Mouse (Mus musculus) skeletal muscle tissue, adult 2 months (tissue): ENCODE results near the gene Stac.

Source experiments
- DNase-seq: peaks from one replicate; pipeline ENCODE4 v3.0.0-alpha.2; 2012; ENCODE audit warnings: low read depth, low spot score

Stac gene

DNA sequence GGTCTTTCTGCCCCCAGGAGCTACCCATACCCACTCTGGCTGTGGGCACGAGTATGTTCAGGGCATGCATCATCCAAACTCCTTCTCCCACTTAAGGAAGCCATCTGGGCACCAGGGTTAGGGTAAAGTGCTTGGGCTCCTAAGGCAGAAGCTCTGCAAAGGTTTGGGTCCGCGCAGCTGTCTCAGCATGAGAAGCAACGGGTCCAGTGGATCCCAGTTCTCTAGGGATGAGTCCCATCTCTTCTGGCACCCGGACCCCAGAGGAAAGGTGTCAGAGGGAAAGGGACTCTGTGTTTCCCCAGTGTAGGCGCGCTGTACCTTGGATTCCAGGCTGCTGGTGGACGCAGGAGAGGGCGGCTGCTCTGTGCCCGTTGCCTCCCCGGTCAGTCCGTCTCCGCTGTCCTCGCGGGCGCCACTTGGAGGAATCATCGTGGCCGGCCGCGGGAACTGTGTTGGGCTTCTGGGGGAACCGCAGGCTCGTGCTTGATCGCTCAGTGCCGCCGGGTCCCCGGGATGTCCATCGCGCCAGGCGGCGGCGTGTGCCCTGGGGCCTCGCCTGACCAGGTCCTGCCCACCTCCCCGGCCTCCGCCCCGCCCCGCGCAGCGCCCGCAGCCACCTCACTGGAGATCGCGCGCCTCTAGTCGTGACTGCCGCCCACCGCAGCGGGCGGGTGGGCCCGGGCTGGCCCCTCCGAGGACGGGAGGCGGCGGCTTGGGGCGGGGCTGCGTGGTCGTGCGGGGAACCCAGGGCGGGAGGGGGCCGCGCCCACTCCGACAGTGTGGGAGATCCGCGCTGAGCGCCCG, at the start of gene Stac:
Stac (minus strand) TSS at position 669 of the 804 bp plus-strand sequence.
- DNase-seq = no peak

DNA sequence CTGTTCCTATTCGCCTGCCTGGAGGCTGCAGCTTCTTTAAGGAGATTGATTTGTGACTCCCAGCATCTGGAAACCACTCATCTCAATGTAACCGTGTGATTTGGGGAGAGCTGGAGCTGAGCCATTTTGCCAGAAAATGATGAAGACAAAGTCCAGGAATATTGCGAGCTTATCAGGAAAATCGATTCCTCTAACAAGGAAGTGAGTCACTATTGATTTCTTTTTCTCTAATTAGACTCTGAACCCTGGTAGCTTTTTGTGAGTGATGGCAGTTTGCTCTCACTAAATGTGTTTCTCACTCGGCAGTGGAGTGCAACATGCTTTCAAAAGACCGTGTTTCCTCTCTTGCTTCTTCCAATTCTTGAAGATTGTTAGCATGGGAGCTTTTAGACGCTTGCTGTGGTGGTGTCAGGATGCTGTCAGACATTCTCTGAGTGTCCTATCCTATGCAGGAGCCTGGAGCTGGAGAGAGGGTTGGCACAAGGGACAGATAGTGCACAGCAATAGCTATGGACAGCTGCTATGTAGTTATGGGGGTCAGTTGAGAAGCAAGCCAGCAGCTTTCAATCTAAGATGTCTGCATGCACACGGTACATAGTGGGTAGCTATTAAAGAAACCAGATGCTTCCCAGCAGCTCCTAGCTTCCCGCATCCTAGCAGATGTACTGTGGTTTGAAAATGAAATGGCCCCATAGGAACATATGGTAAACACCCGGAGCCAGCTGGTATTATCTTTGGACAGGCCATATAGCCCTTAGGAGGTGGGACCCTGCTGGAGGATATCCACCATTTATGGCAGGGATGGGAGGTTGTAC, 49.5 kb upstream of the Stac start:
- no peak for DNase-seq

DNA sequence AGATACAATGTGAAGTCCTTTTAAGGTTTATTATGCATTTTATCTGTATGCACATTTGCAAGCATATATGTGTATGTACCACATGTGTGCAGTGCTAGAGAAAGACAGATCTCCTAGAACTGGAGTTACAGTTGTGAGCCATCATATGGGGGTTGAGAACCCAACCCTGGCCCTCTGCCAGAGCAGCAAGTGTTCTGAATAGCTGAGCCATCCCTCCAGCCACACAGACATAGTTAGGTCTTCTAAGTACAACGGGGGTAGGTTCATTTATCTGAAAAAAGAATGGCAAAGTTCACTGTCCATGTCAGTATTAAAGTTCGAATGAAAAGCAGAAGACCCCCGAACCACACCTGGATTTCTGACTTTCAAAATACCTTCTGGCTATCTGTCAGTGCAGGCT, 48.9 kb upstream of the Stac start:
- no peak for DNase-seq

DNA sequence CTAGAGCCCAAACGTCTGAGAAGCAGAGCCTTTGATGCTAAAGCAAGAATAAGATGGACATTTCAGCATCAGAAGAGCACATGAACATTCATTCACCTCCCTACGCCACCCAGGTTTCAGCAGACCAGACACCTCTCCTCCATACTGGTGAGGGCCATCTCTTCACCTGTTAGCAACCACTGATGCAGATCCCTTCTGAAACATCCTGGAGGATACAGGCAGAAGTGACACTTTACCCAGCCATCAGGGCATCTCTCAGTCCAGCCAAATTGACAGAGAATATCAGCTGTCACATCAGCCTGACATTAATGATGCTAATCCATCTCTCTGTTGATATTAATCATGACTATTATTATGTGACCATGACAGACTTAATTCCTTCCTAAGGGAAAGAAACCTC, 47.6 kb upstream of the Stac start:
- no peak for DNase-seq

DNA sequence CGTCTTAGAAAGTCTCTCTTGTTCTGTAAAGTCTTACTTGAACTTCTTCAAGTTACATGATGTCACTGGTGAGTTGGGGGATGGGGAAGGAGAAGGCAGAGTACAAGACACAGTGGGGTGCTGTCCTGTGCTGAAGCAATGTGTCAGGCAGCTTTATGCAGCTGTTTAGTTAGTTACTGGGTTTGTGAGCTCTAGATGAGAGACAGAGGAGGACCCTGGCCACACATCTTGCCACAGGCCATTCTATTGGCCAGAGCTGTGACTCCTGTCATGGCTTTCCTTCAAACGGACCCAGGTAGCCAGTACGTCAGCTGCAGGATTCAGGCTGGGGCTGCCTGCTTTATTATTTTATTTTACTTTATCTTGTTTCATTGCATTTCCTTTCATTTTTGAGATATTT, 45.8 kb upstream of the Stac start:
- no peak for DNase-seq

DNA sequence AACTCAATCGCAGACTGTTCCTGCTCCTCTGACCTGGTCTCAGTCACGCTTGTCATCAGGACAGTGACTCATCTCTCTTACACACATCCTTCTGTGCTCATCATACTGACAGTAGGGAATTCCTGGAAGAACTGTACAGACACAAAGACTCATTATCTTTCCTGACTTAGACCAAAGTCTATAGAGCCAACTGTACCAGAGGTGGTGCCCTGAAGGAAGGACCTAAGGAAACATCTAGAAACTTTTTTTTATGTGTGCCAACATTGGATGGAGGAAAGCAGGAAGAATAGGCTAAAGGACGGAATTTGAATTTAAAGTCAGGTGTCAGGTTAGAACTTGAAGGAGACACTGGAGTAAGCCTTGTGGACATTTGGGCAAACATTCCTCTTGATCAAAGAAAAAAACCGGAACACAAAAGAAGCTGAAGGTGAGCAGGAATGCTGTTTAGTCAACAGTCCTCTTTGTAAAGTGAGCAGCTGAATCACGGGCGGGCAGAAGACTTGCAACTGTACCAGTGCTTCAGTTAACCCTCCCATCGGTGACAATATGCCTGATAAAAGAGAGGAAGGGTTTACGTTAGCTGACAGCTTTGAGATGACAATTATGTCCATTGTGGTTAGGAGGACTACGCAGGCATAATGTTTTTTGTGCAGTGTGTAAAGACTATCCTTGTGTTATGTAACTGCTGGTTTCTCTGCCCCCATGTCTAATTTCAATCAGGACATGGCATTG, 42.0 kb upstream of the Stac start:
- no peak for DNase-seq

DNA sequence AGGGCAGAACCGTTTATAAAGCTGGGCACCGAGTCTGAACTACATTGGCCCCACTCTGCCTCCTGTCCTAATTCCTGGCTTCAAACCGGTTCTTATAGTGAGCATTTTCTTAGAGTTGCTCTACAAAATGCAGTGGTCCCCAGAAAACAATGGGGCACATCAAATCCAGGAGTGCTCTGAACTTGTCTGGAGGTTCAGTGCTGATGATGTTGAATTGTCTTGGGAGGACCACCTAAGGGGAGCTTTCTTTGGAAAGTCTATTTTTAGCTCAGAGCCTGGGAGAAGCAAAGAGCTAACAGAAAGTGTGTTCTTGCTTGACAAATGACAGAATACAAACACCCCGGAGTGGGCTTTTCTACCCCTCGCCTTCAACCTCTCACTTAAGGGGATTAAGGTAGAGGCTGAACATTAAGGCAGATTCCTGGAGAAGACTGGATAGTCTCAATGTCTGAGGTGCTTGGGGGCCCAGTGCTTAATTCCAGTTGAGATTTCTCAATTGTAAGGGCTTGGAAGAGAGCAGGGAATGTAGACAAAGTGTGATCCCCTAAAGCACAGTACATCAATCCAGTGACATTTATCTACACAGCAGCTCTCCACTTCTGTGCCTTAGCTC, 34.9 kb upstream of the Stac start:
- DNase-seq = no peak

DNA sequence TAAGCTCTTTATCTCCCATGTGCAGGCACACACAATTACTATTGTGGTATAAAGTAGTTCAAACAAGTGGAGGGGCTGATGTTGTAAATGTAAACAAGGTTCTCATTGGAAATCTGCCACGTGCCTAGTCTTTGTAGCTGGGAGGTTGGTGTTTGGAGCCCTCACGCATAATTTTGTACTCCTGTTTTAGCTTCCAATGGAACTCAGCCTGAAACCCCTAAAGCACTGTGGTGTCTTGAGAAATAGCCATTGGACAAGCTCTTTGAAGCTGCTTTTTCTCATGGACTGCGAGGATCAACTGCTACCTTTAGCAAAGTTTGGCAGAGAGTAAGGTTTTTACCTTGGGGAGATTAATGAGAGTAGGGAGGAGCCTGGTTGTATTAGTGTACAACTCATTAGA, 24.3 kb upstream of the Stac start:
- DNase-seq = no peak

DNA sequence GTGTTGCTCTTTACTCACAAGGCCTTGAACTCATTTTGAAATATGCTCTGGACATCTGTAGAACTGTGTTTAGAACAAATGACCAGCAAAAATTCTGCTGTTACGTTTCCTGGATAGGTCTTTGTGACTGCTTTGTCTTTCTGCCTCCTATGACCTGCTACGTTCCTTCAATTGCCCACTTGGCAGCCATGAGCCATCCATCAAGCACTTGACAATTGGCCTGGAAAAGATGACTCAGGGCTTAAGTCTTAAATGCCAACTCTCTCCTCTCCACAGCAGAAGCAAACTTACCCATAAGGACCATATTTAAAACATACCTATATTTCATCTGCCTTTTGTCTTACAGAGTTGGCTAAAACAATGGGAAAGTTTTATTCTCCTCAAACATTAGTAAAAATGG, 10.0 kb upstream of the Stac start:
- no peak for DNase-seq

DNA sequence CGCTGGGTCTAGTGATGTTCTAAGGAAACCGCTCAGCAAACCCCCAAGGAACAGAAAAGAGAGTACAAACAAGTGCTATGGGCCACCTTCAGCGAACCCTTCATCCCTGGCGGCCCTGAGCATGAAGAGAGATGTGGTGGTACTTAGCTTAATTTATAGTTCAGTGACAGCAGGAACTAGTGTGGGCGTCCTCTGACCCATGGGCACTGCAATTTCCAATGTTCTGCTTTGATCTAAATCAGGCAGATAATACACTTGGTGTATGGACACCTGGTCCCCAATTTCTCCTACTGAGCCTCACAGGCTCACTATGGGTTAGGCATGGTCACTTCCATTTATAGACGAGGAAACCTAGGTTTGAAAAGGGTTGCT, 322 bp upstream of the Stac start:
- no peak for DNase-seq

DNA sequence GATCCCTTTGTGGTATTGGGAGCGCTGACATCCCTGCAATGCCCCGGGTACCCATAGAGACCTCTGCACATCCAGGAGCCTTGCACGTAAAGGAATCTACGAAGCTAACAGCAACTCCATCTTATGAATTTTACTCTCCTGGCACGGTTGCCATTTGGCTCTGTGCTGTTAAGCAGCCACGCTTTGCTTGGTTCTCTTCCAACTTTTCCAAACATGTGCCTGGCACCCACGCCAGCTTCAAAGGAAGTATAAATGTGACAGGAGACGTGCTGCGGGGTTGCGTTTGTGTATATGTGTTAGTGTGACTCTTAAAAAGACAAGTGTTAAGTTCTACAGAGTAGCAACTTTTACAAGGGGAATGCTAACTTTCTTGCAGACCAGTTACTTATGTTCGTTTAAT, 1.0 kb downstream of the Stac start:
- DNase-seq = no peak

DNA sequence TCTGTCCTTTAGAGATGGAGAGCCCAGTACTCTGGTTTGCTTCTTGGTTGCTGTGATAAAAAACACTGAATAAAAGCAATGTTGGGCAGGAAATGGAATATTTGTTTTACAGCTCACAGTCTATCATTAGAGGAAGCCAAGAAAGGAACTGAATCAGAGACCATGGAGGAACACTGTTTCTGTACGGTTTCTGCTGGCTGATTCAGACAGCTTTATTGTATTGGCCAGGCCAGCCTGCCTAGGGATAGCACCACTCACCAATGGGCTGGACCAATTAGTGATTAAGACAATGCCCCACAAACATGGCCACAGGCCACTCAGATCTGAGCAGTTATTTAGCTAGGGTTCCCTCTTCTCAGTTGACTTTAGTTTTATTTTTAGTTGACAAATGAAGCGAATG, 6.0 kb downstream of the Stac start:
- DNase-seq = no peak

DNA sequence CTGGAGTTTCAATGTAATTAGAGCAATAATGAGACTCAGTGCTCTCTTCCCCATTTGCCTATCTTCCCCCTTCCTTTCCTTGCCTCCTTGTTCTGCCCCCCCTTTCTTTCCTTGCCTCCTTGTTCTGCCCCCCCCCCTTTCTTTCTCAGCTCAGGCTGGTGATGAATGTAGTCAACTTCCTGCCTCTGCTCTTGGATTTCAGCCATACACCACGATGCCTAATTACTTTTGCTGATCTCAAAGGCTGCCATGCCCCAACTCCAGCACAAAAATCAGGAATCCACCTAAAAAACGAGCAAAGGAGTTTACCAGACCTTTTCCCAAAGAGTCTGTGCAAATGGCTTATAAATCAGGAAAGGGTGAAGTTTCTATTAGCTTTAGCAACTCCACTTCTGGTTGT, 10.6 kb downstream of the Stac start:
- no peak for DNase-seq

DNA sequence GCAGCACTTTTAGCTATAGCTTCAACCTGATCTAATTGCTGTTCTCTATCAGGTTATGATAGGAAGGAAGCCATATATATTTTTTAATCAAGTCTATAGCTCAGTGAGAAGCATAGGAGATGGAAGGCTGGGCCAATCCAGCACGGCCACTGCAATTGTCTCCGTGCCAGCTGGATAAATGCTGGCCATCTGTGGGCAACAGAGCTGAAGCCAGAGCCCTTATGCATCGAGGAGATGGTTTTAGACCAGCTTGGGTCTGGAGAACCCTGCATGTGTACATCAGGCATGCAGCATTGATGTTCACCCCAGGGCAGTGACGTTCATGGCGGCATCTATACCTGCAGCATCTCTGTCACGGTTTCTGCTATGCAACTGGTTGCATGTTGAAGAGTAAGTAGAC, 20.3 kb downstream of the Stac start:
- DNase-seq = no peak

DNA sequence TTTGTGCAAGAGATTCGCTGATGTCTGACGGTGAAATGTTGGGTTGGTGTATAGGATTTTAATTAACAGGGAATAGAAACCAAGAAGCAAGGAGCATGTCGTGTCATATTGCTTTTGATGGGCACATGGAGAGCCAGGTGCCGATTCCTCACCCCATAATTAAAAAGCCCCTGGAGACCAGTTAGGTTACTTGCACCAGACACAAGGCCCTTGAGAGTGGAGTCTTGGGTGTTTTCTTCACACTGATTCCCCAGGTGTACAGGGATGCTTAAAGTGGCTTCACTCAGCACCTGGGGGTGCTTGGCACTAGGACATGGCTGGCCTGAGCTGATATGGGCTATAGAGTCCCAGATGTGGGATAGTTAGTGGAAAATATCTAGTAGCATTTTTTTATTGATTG, 35.1 kb downstream of the Stac start:
- DNase-seq = no peak

DNA sequence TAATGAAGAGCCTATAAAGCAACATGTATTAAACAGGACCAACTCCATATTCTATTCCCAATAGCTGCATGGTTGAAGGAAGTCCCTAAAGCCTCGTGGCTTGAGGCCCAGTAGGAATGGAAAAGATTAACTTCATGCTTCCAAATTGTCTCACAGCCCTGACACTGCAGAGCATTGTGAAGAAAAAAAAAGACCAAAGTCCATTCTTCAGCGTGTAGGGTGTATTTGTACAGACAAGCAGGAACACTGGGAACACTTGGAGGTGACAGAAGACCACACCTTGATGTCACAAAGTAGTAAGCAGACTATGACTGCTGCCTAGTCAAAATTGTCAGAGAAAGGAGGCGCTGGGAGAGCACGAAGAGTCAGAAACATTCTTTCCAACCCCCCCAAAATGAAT, 45.9 kb downstream of the Stac start:
- no peak for DNase-seq

DNA sequence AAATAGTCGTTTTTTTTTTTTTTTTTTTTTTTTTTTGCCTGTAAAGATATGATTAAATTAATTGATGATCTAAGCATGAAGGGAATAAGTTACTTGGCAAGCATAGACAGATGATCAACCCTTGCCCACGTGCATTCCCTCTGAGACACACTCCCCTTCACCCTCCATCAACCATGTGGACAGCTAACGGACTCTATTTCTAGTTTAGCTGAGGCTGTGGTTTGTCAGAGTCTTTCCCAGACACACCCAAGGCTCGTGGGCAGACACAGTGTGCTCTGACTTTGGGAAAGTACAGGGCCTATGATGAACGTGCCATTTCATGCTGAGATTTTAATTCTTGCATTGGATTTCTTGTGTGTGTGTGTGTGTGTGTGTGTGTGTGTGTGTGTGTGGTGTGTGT, 46.8 kb downstream of the Stac start:
- DNase-seq = no peak

DNA sequence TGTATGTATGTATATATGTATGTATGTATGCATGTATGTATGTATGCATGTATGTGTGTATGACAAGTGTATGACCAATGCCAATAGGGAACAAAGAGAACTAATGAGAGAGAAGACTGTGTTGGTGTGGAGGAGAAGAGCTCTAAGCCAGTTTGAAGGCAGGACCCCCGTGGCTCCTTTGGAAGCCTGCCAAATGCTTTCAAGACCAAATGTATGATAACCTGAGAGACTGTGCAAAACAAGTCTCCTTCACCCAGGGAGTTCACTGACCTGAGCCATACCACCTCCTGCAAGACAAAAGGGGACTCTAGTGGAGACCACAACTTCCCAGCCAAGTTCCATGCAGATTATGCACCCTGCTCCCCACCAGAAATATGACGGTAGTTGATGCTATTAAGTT, 52.5 kb downstream of the Stac start:
- DNase-seq = no peak

DNA sequence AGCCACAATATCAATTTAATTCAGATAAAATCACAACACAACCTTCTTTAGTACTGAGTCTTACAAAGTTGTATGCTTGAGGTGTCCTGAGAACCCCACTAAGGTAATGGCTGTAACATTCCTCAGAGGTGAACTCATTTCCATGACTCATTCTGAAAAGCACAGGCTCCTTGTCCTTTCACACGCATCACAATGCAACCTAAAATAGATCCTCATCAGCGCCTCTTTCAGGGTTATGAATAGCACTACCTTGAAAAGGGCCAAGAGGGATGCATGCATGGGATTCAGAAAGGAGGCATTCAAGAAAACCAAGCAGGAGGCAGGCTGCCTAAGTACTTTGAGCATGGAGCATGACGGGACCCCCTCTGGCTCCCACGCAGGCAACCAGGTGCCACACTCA, 57.3 kb downstream of the Stac start:
- no peak for DNase-seq

DNA sequence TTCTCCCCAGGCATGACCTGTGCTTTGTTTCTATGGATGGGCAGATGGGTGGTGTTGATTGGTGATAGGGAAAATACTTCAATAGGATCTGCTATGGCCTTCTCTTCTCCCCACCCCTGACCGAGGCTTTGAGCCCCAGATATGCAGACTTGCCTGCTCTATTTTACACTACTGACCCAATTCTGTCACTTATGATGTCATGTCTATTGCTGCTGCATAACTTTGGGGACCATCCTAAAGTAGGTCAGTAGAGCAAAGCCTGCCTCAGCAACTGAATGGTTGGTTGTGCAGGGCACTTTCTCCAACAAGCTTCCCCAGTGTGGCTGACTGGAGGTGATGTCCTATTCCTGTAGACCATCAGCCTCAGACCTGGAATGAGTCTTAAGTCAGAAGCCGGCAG, 69.0 kb downstream of the Stac start:
- no peak for DNase-seq

DNA sequence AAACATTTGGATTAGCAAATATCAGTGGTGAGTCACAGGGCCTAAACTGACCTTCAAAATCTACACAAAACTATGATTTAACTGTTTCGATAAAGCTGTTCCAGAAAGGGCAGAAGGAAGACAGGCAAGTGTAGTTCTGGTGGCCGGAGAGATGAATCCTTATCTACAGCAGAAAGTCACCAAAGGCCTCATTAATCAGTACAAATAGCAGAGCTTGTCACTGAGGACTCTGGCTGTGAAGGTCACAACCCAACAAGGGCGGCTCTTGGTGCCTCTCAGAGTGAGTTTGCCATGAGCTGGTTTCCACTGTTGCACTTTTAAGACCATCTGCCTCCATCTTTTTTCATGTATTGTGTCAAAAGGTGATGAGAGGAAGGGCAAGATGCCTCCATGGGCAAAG, 78.8 kb downstream of the Stac start:
- no peak for DNase-seq

DNA sequence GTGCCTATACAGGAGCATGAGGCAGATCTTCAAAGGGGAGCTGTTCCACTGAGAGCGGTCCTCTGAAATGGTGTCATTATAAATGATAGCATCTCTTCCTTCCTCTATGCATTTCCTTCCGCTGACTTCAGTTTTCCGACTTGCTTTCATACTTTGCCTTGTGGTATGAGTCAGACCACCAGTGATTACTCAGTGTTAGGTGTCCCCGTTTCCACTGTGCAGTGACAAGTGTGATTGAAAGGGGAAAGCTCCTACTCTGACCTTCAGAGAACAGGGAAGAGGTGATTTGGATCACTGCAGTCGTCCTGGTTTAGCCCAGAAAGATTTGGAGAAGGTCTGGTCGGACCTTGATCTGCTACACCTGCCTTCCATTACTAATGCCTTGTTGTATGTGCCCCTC, 81.4 kb downstream of the Stac start:
- DNase-seq = no peak
